Mouse (Mus musculus): ENCODE results near the gene Lbx2. TPM values are rescaled to one million over a fixed set of nuclear protein-coding genes. Genes with fewer than 3 reads are reported as not detected.

The Lbx2 gene
- polyA plus RNA-seq, 1 experiment from 2014 or later: not detected

- WGBS: under 1% methylated on average over 77 of the region's 81 CpGs
- Histone ChIP-seq H3K36me3 (ENCODE audit: control insufficient read depth, insufficient read depth, low read length) (no peaks in the 10 kb centered on the region), H3K4me3 (ENCODE audit: low read depth, low read length) (peak overlapping the region; percentile 22), H3K27me3 (ENCODE audit: control insufficient read depth, insufficient read depth, low read depth, low read length) (peaks cover 82% of the 10 kb centered on the region), H3K4me2 (ENCODE audit: low read length) (peak overlapping the region; percentile 37), H3K27ac (ENCODE audit: low read length) (no peak overlapping the region), H3K4me1 (ENCODE audit: control insufficient read depth, insufficient read depth, low read length) (no peaks in the 10 kb centered on the region; the same call in 1 of the 2 replicates), H3K9me3 (replicated peaks; ENCODE audit: control insufficient read depth, low read length, poor library complexity, severe bottlenecking) (no peaks in the 10 kb centered on the region), H3K9ac (ENCODE audit: low read depth, low read length) (no peak overlapping the region)
- ATAC-seq: no peak
Measured at GRCm38 (mm10) chr6:83068706-83069487, 17.3 kb upstream of the Lbx2 start.

- Histone ChIP-seq H3K27me3 (ENCODE audit: control insufficient read depth, insufficient read depth, low read depth, low read length) (peaks cover 82% of the 10 kb centered on the region), H3K9me3 (replicated peaks; ENCODE audit: control insufficient read depth, low read length, poor library complexity, severe bottlenecking) (no peaks in the 10 kb centered on the region), H3K4me2 (ENCODE audit: low read length) (no peak overlapping the region), H3K4me1 (ENCODE audit: control insufficient read depth, insufficient read depth, low read length) (no peaks in the 10 kb centered on the region; the same call in 1 of the 2 replicates), H3K27ac (ENCODE audit: low read length) (no peak overlapping the region), H3K9ac (ENCODE audit: low read depth, low read length) (no peak overlapping the region), H3K36me3 (ENCODE audit: control insufficient read depth, insufficient read depth, low read length) (no peaks in the 10 kb centered on the region), H3K4me3 (ENCODE audit: low read depth, low read length) (no peak overlapping the region)
- ATAC-seq: peak; percentile 56; the same call in 1 of the 2 replicates
- WGBS: under 1% methylated on average over 62 of the region's 69 CpGs
Measured at GRCm38 (mm10) chr6:83069488-83070246, 16.5 kb upstream of the Lbx2 start.

- Histone ChIP-seq H3K36me3 (ENCODE audit: control insufficient read depth, insufficient read depth, low read length) (no peaks in the 10 kb centered on the region), H3K4me2 (ENCODE audit: low read length) (no peak within 1 kb of the TSS; the same call in 1 of the 2 replicates), H3K9me3 (replicated peaks; ENCODE audit: control insufficient read depth, low read length, poor library complexity, severe bottlenecking) (no peaks in the 10 kb centered on the region), H3K27ac (ENCODE audit: low read length) (no peak within 1 kb of the TSS), H3K27me3 (ENCODE audit: control insufficient read depth, insufficient read depth, low read depth, low read length) (peaks cover 82% of the 10 kb centered on the region), H3K4me1 (ENCODE audit: control insufficient read depth, insufficient read depth, low read length) (no peaks in the 10 kb centered on the region; the same call in 1 of the 2 replicates), H3K9ac (ENCODE audit: low read depth, low read length) (no peak within 1 kb of the TSS), H3K4me3 (ENCODE audit: low read depth, low read length) (peak within 1 kb of the TSS; percentile 22; the same call in 1 of the 2 replicates)
- ATAC-seq: no peak
- 0% methylated on average over 10 of the region's 10 CpGs for WGBS
Measured at GRCm38 (mm10) chr6:83070247-83070310, 16.1 kb upstream of the Lbx2 start, which contains the start of gene Tlx2. Gene Tlx2, minus strand, starts transcription at chr6:83070293.

- 0 out of 2 replicates have a peak, but pooled peaks have one; percentile 9 for ATAC-seq
- no peaks in the 10 kb centered on the region for H3K9me3 ChIP-seq (replicated peaks; ENCODE audit: control insufficient read depth, low read length, poor library complexity, severe bottlenecking)
- peaks cover 82% of the 10 kb centered on the region for H3K27me3 ChIP-seq (ENCODE audit: control insufficient read depth, insufficient read depth, low read depth, low read length)
- no peak overlapping the region for H3K4me2 ChIP-seq (ENCODE audit: low read length)
- H3K36me3 ChIP-seq (ENCODE audit: control insufficient read depth, insufficient read depth, low read length): no peaks in the 10 kb centered on the region
- WGBS: 1% methylated on average over 58 of the region's 58 CpGs
- no peak overlapping the region for H3K9ac ChIP-seq (ENCODE audit: low read depth, low read length)
- H3K27ac ChIP-seq (ENCODE audit: low read length): no peak overlapping the region
- H3K4me3 ChIP-seq (ENCODE audit: low read depth, low read length): no peak overlapping the region
- no peaks in the 10 kb centered on the region; the same call in 1 of the 2 replicates for H3K4me1 ChIP-seq (ENCODE audit: control insufficient read depth, insufficient read depth, low read length)
Measured at GRCm38 (mm10) chr6:83070311-83071219, 15.6 kb upstream of the Lbx2 start.

- H3K9ac ChIP-seq (ENCODE audit: low read depth, low read length): no peak overlapping the region
- no peaks in the 10 kb centered on the region; the same call in 1 of the 2 replicates for H3K4me1 ChIP-seq (ENCODE audit: control insufficient read depth, insufficient read depth, low read length)
- H3K27me3 ChIP-seq (ENCODE audit: control insufficient read depth, insufficient read depth, low read depth, low read length): peaks cover 80% of the 10 kb centered on the region
- H3K4me2 ChIP-seq (ENCODE audit: low read length): no peak overlapping the region
- no peaks in the 10 kb centered on the region for H3K36me3 ChIP-seq (ENCODE audit: control insufficient read depth, insufficient read depth, low read length)
- ATAC-seq: no peak
- no peaks in the 10 kb centered on the region for H3K9me3 ChIP-seq (replicated peaks; ENCODE audit: control insufficient read depth, low read length, poor library complexity, severe bottlenecking)
- H3K27ac ChIP-seq (ENCODE audit: low read length): no peak overlapping the region
- 0% methylated on average over 24 of the region's 24 CpGs for WGBS
- H3K4me3 ChIP-seq (ENCODE audit: low read depth, low read length): no peak overlapping the region
Measured at GRCm38 (mm10) chr6:83071220-83071619, 14.9 kb upstream of the Lbx2 start.

- Histone ChIP-seq H3K4me3 (ENCODE audit: low read depth, low read length) (no peak overlapping the region), H3K4me1 (ENCODE audit: control insufficient read depth, insufficient read depth, low read length) (peaks cover 17% of the 10 kb centered on the region), H3K27ac (ENCODE audit: low read length) (no peak overlapping the region), H3K9me3 (replicated peaks; ENCODE audit: control insufficient read depth, low read length, poor library complexity, severe bottlenecking) (no peaks in the 10 kb centered on the region), H3K36me3 (ENCODE audit: control insufficient read depth, insufficient read depth, low read length) (no peaks in the 10 kb centered on the region), H3K4me2 (ENCODE audit: low read length) (no peak overlapping the region), H3K27me3 (ENCODE audit: control insufficient read depth, insufficient read depth, low read depth, low read length) (peaks cover 50% of the 10 kb centered on the region), H3K9ac (ENCODE audit: low read depth, low read length) (no peak overlapping the region)
- 21% methylated on average over 2 of the region's 2 CpGs for WGBS
- ATAC-seq: no peak
Measured at GRCm38 (mm10) chr6:83074979-83075378, 11.2 kb upstream of the Lbx2 start.

GRCm38 (mm10) chr6:83077630-83078323, 8.4 kb upstream of the Lbx2 start, which contains the start of gene Pcgf1:
Gene Pcgf1, plus strand, starts transcription at chr6:83077869.
- peak; percentile 95 for ATAC-seq
- peaks cover 40% of the 10 kb centered on the region for H3K27me3 ChIP-seq (ENCODE audit: control insufficient read depth, insufficient read depth, low read depth, low read length)
- peak within 1 kb of the TSS; percentile 97 for H3K4me2 ChIP-seq (ENCODE audit: low read length)
- peak within 1 kb of the TSS; percentile 79 for H3K4me3 ChIP-seq (ENCODE audit: low read depth, low read length)
- H3K9ac ChIP-seq (ENCODE audit: low read depth, low read length): peak within 1 kb of the TSS; percentile 88
- H3K4me1 ChIP-seq (ENCODE audit: control insufficient read depth, insufficient read depth, low read length): peaks cover 17% of the 10 kb centered on the region
- peak within 1 kb of the TSS; percentile 95 for H3K27ac ChIP-seq (ENCODE audit: low read length)
- no peaks in the 10 kb centered on the region for H3K9me3 ChIP-seq (replicated peaks; ENCODE audit: control insufficient read depth, low read length, poor library complexity, severe bottlenecking)
- WGBS: under 1% methylated on average over 54 of the region's 54 CpGs
- H3K36me3 ChIP-seq (ENCODE audit: control insufficient read depth, insufficient read depth, low read length): 0 out of 2 replicates have a peak, but pooled peaks cover 4% of the 10 kb centered on the region

- Histone ChIP-seq H3K4me2 (ENCODE audit: low read length) (peak overlapping the region; percentile 78), H3K9ac (ENCODE audit: low read depth, low read length) (peak overlapping the region; percentile 78), H3K27me3 (ENCODE audit: control insufficient read depth, insufficient read depth, low read depth, low read length) (peaks cover 40% of the 10 kb centered on the region), H3K4me1 (ENCODE audit: control insufficient read depth, insufficient read depth, low read length) (peaks cover 17% of the 10 kb centered on the region), H3K9me3 (replicated peaks; ENCODE audit: control insufficient read depth, low read length, poor library complexity, severe bottlenecking) (no peaks in the 10 kb centered on the region), H3K36me3 (ENCODE audit: control insufficient read depth, insufficient read depth, low read length) (0 out of 2 replicates have a peak, but pooled peaks cover 4% of the 10 kb centered on the region), H3K27ac (ENCODE audit: low read length) (peak overlapping the region; percentile 95), H3K4me3 (ENCODE audit: low read depth, low read length) (peak overlapping the region; percentile 79)
- under 1% methylated on average over 46 of the region's 46 CpGs for WGBS
- peak; percentile 92 for ATAC-seq
Measured at GRCm38 (mm10) chr6:83078324-83078858, 7.8 kb upstream of the Lbx2 start.

All from midbrain, embryonic 16.5 days (tissue).